Mouse (Mus musculus): ENCODE results near the gene Mrps35. TPM values are rescaled to one million over a fixed set of nuclear protein-coding genes. Genes with fewer than 3 reads are reported as not detected.
A peak's percentile ranks its signal among the peaks of the same experiment; 100 is the strongest.

Mrps35 gene
- polyA plus RNA-seq, 1 experiment from 2014 or later, result 50.2 TPM

- peaks cover 13% of the 10 kb centered on the region; the same call in 1 of the 2 replicates for H3K36me3 ChIP-seq (replicated peaks)
- 72% methylated on average over 15 of the region's 15 CpGs for WGBS (ENCODE audit: insufficient replicate concordance)
- no peak overlapping the region for H3K4me3 ChIP-seq (replicated peaks)
Measured at GRCm38 (mm10) chr6:147030096-147030885, 12.3 kb upstream of the Mrps35 start.

GRCm38 (mm10) chr6:147032303-147032925 is 10.2 kb upstream of the Mrps35 start, which contains the start of gene Rep15:
Gene Rep15 (plus strand): TSS chr6:147032584.
- no peaks in the 10 kb centered on the region for H3K9me3 ChIP-seq (replicated peaks)
- H3K27ac ChIP-seq (replicated peaks), result no peak within 1 kb of the TSS
- H3K4me2 ChIP-seq, result no peak within 1 kb of the TSS
- WGBS (ENCODE audit: insufficient replicate concordance), result 56% methylated on average over 13 of the region's 13 CpGs
- peaks cover 10% of the 10 kb centered on the region; the same call in 1 of the 2 replicates for H3K36me3 ChIP-seq (replicated peaks)
- H3K27me3 ChIP-seq, result no peaks in the 10 kb centered on the region
- H3K4me1 ChIP-seq (replicated peaks), result no peaks in the 10 kb centered on the region
- H3K4me3 ChIP-seq (replicated peaks), result no peak within 1 kb of the TSS
- no peak within 1 kb of the TSS for H3K9ac ChIP-seq
- no peak for ATAC-seq (ENCODE audit: insufficient read depth)

More at GRCm38 (mm10) chr6:147030096-147030885, 12.3 kb upstream of the Mrps35 start:
- H3K27me3 ChIP-seq, result no peaks in the 10 kb centered on the region
- no peak overlapping the region for H3K4me2 ChIP-seq
- no peak overlapping the region for H3K27ac ChIP-seq (replicated peaks)
- no peak overlapping the region for H3K9ac ChIP-seq
- ATAC-seq (ENCODE audit: insufficient read depth), result no peak
- H3K4me1 ChIP-seq (replicated peaks), result no peaks in the 10 kb centered on the region
- no peaks in the 10 kb centered on the region for H3K9me3 ChIP-seq (replicated peaks)

GRCm38 (mm10) chr6:147043633-147044032 is 1.1 kb downstream of the Mrps35 start:
- Histone ChIP-seq H3K4me1 (replicated peaks) (peaks cover 21% of the 10 kb centered on the region), H3K27me3 (no peaks in the 10 kb centered on the region), H3K9ac (peak overlapping the region; percentile 77), H3K9me3 (replicated peaks) (no peaks in the 10 kb centered on the region), H3K4me3 (replicated peaks) (peak overlapping the region; percentile 81), H3K4me2 (peak overlapping the region; percentile 77), H3K27ac (replicated peaks) (no peak overlapping the region), H3K36me3 (replicated peaks) (peaks cover 26% of the 10 kb centered on the region)
- 33% methylated on average over 7 of the region's 7 CpGs for WGBS (ENCODE audit: insufficient replicate concordance)
- ATAC-seq (ENCODE audit: insufficient read depth), result no peak

GRCm38 (mm10) chr6:147049239-147049805 is 6.8 kb downstream of the Mrps35 start:
- Histone ChIP-seq H3K4me1 (replicated peaks) (peaks cover 3% of the 10 kb centered on the region; the same call in 1 of the 2 replicates), H3K27me3 (no peaks in the 10 kb centered on the region), H3K36me3 (replicated peaks) (peaks cover 60% of the 10 kb centered on the region), H3K27ac (replicated peaks) (no peak overlapping the region), H3K9me3 (replicated peaks) (no peaks in the 10 kb centered on the region), H3K4me2 (no peak overlapping the region), H3K9ac (no peak overlapping the region), H3K4me3 (replicated peaks) (no peak overlapping the region)
- 86% methylated on average over 13 of the region's 13 CpGs for WGBS (ENCODE audit: insufficient replicate concordance)
- no peak for ATAC-seq (ENCODE audit: insufficient read depth)

DNA sequence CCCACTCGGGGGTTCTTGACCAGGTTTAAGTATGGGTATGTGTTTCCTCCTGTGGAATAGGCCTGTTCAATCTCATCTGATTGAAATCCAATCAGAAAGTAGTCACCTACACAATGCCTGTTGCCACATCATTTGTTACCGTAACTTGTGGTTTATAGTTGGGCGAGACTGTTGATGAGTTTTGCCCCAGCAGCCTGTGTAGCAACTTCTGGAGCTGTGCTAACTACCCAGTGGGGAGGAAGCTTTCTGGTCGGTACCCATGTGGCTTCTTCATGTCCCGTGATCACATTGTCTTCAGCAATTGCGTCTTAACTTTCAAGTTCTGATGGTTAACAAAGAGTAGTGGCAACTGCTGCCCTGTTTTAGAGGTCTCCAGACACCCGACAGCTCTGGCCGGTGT is 9.1 kb downstream of the Mrps35 start:
- H3K27me3 ChIP-seq, result no peaks in the 10 kb centered on the region
- no peak overlapping the region for H3K9ac ChIP-seq
- peak; percentile 36; the same call in 1 of the 2 replicates for ATAC-seq (ENCODE audit: insufficient read depth)
- H3K4me2 ChIP-seq, result no peak overlapping the region
- no peaks in the 10 kb centered on the region for H3K9me3 ChIP-seq (replicated peaks)
- WGBS (ENCODE audit: insufficient replicate concordance), result 73% methylated on average over 8 of the region's 8 CpGs
- no peak overlapping the region for H3K27ac ChIP-seq (replicated peaks)
- H3K4me3 ChIP-seq (replicated peaks), result no peak overlapping the region
- peaks cover 70% of the 10 kb centered on the region for H3K36me3 ChIP-seq (replicated peaks)
- no peaks in the 10 kb centered on the region for H3K4me1 ChIP-seq (replicated peaks)

GRCm38 (mm10) chr6:147052440-147052839 is 9.9 kb downstream of the Mrps35 start:
- 83% methylated on average over 9 of the region's 9 CpGs for WGBS (ENCODE audit: insufficient replicate concordance)
- no peaks in the 10 kb centered on the region for H3K9me3 ChIP-seq (replicated peaks)
- no peak overlapping the region for H3K27ac ChIP-seq (replicated peaks)
- no peaks in the 10 kb centered on the region for H3K4me1 ChIP-seq (replicated peaks)
- no peak overlapping the region for H3K4me2 ChIP-seq
- no peak overlapping the region for H3K9ac ChIP-seq
- no peaks in the 10 kb centered on the region for H3K27me3 ChIP-seq
- H3K36me3 ChIP-seq (replicated peaks), result peaks cover 64% of the 10 kb centered on the region
- ATAC-seq (ENCODE audit: insufficient read depth), result no peak
- no peak overlapping the region for H3K4me3 ChIP-seq (replicated peaks)

DNA sequence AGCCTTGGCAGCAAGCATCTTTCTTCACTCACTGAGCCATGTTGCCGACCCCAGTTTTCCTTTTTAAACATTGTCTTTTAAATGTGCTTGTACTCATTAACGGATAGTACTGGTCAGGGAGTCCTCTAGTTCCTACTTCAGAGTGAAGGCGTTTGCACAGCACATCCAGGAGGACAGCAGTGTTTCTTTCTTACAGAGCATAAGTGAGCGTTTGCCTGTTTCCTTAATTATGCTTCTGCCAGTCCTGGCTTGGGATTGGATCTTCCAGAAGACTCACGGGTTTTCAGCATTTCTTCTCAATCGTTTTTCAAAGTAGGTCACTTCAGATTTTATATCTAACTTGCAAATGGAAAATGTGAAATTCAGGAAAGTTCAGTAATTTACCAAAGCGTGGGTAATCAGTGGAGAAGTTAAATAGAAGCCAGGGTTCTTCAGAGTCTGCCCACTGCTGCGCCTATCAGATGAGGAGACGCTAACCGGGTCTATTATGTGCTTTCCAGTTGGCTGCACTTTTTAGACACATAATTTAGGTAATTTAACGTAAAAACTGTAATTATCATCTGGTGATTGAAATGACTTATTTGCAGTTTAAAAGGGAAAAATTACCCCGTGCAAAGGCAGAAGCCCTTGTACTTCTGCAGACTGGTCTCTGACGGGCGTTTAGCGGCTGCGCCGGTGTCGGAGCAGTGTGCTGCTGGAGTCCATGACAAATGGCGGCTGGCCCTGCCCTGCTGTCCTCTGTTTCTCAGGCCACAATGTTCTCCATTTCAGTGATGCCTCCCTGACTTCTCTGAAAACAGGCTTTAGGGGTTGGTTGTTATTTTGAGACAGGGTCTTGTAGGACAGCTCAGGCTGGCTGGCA is 11.5 kb downstream of the Mrps35 start:
- Histone ChIP-seq H3K4me2 (no peak overlapping the region), H3K9ac (no peak overlapping the region), H3K4me1 (replicated peaks) (no peaks in the 10 kb centered on the region), H3K36me3 (replicated peaks) (peaks cover 58% of the 10 kb centered on the region), H3K9me3 (replicated peaks) (no peaks in the 10 kb centered on the region), H3K4me3 (replicated peaks) (no peak overlapping the region), H3K27ac (replicated peaks) (no peak overlapping the region), H3K27me3 (no peaks in the 10 kb centered on the region)
- no peak for ATAC-seq (ENCODE audit: insufficient read depth)
- WGBS (ENCODE audit: insufficient replicate concordance), result 83% methylated on average over 19 of the region's 19 CpGs

GRCm38 (mm10) chr6:147055374-147055977 is 12.9 kb downstream of the Mrps35 start:
- H3K9ac ChIP-seq, result no peak overlapping the region
- H3K4me3 ChIP-seq (replicated peaks), result no peak overlapping the region
- ATAC-seq (ENCODE audit: insufficient read depth), result no peak
- no peak overlapping the region for H3K27ac ChIP-seq (replicated peaks)
- H3K4me2 ChIP-seq, result no peak overlapping the region
- no peaks in the 10 kb centered on the region for H3K27me3 ChIP-seq
- no peaks in the 10 kb centered on the region for H3K9me3 ChIP-seq (replicated peaks)
- no peaks in the 10 kb centered on the region for H3K4me1 ChIP-seq (replicated peaks)
- H3K36me3 ChIP-seq (replicated peaks), result peaks cover 52% of the 10 kb centered on the region
- 65% methylated on average over 10 of the region's 10 CpGs for WGBS (ENCODE audit: insufficient replicate concordance)

DNA sequence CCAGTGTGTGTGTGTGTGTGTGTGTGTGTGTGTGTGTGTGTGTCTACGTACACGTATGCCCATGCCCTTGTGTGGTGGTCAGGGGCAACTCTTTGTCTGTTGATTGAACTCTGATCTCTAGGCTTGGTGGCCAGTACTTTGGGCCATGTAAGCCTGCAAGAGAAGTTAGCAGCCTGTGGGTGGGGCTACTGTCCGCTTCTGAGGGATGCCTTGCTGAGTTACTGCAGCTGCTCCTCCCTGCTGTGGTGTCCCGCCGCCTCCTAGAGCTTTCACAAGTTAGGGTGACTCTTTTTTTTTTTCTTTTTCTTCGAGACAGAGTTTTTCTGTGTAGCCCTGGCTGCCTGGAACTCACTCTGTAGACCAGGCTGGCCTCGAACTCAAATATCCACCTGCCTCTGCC is 16.8 kb downstream of the Mrps35 start:
- Histone ChIP-seq H3K36me3 (replicated peaks) (peaks cover 59% of the 10 kb centered on the region), H3K4me1 (replicated peaks) (no peaks in the 10 kb centered on the region), H3K27ac (replicated peaks) (no peak overlapping the region)

GRCm38 (mm10) chr6:147061630-147062029 is 19.1 kb downstream of the Mrps35 start:
- H3K36me3 ChIP-seq (replicated peaks), result peaks cover 52% of the 10 kb centered on the region
- H3K4me1 ChIP-seq (replicated peaks), result no peaks in the 10 kb centered on the region
- no peak overlapping the region for H3K9ac ChIP-seq
- 76% methylated on average over 9 of the region's 9 CpGs for WGBS (ENCODE audit: insufficient replicate concordance)
- no peak overlapping the region for H3K27ac ChIP-seq (replicated peaks)
- no peak overlapping the region for H3K4me3 ChIP-seq (replicated peaks)
- no peaks in the 10 kb centered on the region for H3K27me3 ChIP-seq
- H3K9me3 ChIP-seq (replicated peaks), result no peaks in the 10 kb centered on the region
- H3K4me2 ChIP-seq, result no peak overlapping the region
- no peak for ATAC-seq (ENCODE audit: insufficient read depth)

More for the DNA sequence above, 16.8 kb downstream of the Mrps35 start:
- Histone ChIP-seq H3K27me3 (no peaks in the 10 kb centered on the region), H3K9me3 (replicated peaks) (no peaks in the 10 kb centered on the region), H3K4me3 (replicated peaks) (no peak overlapping the region), H3K9ac (no peak overlapping the region), H3K4me2 (no peak overlapping the region)
- WGBS (ENCODE audit: insufficient replicate concordance), result 73% methylated on average over 7 of the region's 7 CpGs
- ATAC-seq (ENCODE audit: insufficient read depth), result no peak
